Mouse (Mus musculus) MEL-GATA-1-ER (cell line): ENCODE data around the gene Wdr61.

ENCODE experiments used
- DNase-seq: peaks from one replicate; pipeline ENCODE4 v3.0.0-alpha.2; 2012; ENCODE audit warnings: low read depth; ENCODE audit errors: extremely low read depth

Wdr61 gene

GRCm38 (mm10) chr9:54683814-54684605 lies 50.3 kb downstream of the Wdr61 start:
- no peak for DNase-seq

GRCm38 (mm10) chr9:54682846-54683245 lies 51.5 kb downstream of the Wdr61 start:
- no peak for DNase-seq

GRCm38 (mm10) chr9:54676531-54676986 lies 57.8 kb downstream of the Wdr61 start:
- peak; percentile 36 for DNase-seq

- no peak for DNase-seq
Observed at GRCm38 (mm10) chr9:54673887-54674286, 60.4 kb downstream of the Wdr61 start.

- DNase-seq, result no peak
Observed at GRCm38 (mm10) chr9:54671962-54672361, 62.4 kb downstream of the Wdr61 start.

- no peak for DNase-seq
Observed at GRCm38 (mm10) chr9:54668455-54668854, 65.9 kb downstream of the Wdr61 start.

GRCm38 (mm10) chr9:54666116-54666515 lies 68.2 kb downstream of the Wdr61 start:
- no peak for DNase-seq
